Mouse (Mus musculus) forebrain, embryonic 12.5 days (tissue): Measurements from ENCODE around the gene Phldb1. TPM values are rescaled to one million over a fixed set of nuclear protein-coding genes. Genes with fewer than 3 reads are reported as not detected.

Experiments used
- ATAC-seq: fragments of 200-750 bp; cut with Nextera tagmentation; 2 replicates; pipeline ENCODE4 v1.8.0; 2017; ENCODE audit warnings: moderate TSS enrichment; ENCODE audit not compliant: low FRiP score
- H3K27ac ChIP-seq: fragments of 300-500 bp; sonication (generic); 2 replicates; pipeline ENCODE4 v1.5.1; 2016; ENCODE audit warnings: mild to moderate bottlenecking
- H3K27me3 ChIP-seq: fragments of 300-500 bp; sonication (generic); 2 replicates; pipeline ENCODE4 v1.6.1; 2016; ENCODE audit warnings: mild to moderate bottlenecking
- H3K36me3 ChIP-seq: fragments of 300-500 bp; sonication (generic); replicated peaks from 2 replicates; pipeline ENCODE4 v1.6.1; 2016; ENCODE audit warnings: mild to moderate bottlenecking
- H3K4me1 ChIP-seq: fragments of 300-500 bp; sonication (generic); 2 replicates; pipeline ENCODE4 v1.6.1; 2016
- H3K4me2 ChIP-seq: fragments of 300-500 bp; sonication (generic); 2 replicates; pipeline ENCODE4 v1.6.1; 2016; ENCODE audit warnings: mild to moderate bottlenecking, moderate library complexity
- H3K4me3 ChIP-seq: fragments of 300-500 bp; sonication (generic); replicated peaks from 2 replicates; pipeline ENCODE4 v1.5.1; 2016; ENCODE audit warnings: mild to moderate bottlenecking
- H3K9ac ChIP-seq: fragments of 300-500 bp; sonication (generic); 2 replicates; pipeline ENCODE4 v1.6.1; 2016; ENCODE audit warnings: mild to moderate bottlenecking
- H3K9me3 ChIP-seq: fragments of 300-500 bp; sonication (generic); 2 replicates; pipeline ENCODE4 v1.6.1; 2016
- WGBS: fragments of 180-500 bp; shearing (Covaris S2); methylation state at CpG from one replicate; pipeline ENCODE4 v1.1.7; 2016; 5-methylcytosine and 5-hydroxymethylcytosine counted together
- polyA plus RNA-seq: library from polyadenylated mRNA; unstranded; fragments of >200 nt; fragmentation: Nextera tagmentation; extraction: Ambion mirVana; gene quantifications from 2 replicates; pipeline ENCODE4 v1.2.1, GENCODE M21; 2016

The Phldb1 gene
- polyA plus RNA-seq, 1 experiment from 2014 or later, result 57.5 TPM

- H3K36me3 ChIP-seq, result peaks cover 91% of the 10 kb centered on the region
- H3K27ac ChIP-seq, result peak overlapping the region; percentile 50
- H3K9ac ChIP-seq, result no peak overlapping the region
- ATAC-seq, result no peak
- peaks cover 7% of the 10 kb centered on the region for H3K4me1 ChIP-seq
- no peaks in the 10 kb centered on the region for H3K9me3 ChIP-seq
- no peak overlapping the region for H3K4me2 ChIP-seq
- no peak overlapping the region for H3K4me3 ChIP-seq
- H3K27me3 ChIP-seq, result no peaks in the 10 kb centered on the region
- 85% methylated on average over 21 of the region's 21 CpGs for WGBS
These were observed 43.1 kb downstream of the Phldb1 start for GRCm38 (mm10) chr9:44691671-44692520.

- no peaks in the 10 kb centered on the region for H3K27me3 ChIP-seq
- no peaks in the 10 kb centered on the region for H3K9me3 ChIP-seq
- H3K9ac ChIP-seq, result no peak overlapping the region
- H3K4me1 ChIP-seq, result peaks cover 20% of the 10 kb centered on the region
- no peak for ATAC-seq
- no peak overlapping the region for H3K27ac ChIP-seq
- no peak overlapping the region for H3K4me3 ChIP-seq
- WGBS, result 53% methylated on average over 7 of the region's 7 CpGs
- no peak overlapping the region for H3K4me2 ChIP-seq
- H3K36me3 ChIP-seq, result peaks cover 80% of the 10 kb centered on the region
These were observed 44.4 kb downstream of the Phldb1 start for GRCm38 (mm10) chr9:44690641-44691040.

GRCm38 (mm10) chr9:44688013-44688412 lies 47.0 kb downstream of the Phldb1 start:
- no peaks in the 10 kb centered on the region for H3K9me3 ChIP-seq
- H3K9ac ChIP-seq, result no peak overlapping the region
- peaks cover 54% of the 10 kb centered on the region for H3K36me3 ChIP-seq
- no peak overlapping the region for H3K4me2 ChIP-seq
- no peak for ATAC-seq
- H3K27ac ChIP-seq, result no peak overlapping the region
- peaks cover 23% of the 10 kb centered on the region for H3K4me1 ChIP-seq
- 78% methylated on average over 9 of the region's 9 CpGs for WGBS
- no peak overlapping the region for H3K4me3 ChIP-seq
- no peaks in the 10 kb centered on the region for H3K27me3 ChIP-seq

GRCm38 (mm10) chr9:44686638-44687037 lies 48.4 kb downstream of the Phldb1 start:
- Histone ChIP-seq H3K4me3 (no peak overlapping the region), H3K4me2 (0 out of 2 replicates have a peak overlapping the region, but pooled peaks have one; percentile 0), H3K9me3 (no peaks in the 10 kb centered on the region), H3K9ac (0 out of 2 replicates have a peak overlapping the region, but pooled peaks have one; percentile 0), H3K4me1 (peaks cover 23% of the 10 kb centered on the region), H3K36me3 (peaks cover 41% of the 10 kb centered on the region), H3K27ac (peak overlapping the region; percentile 77), H3K27me3 (no peaks in the 10 kb centered on the region; the same call in 1 of the 2 replicates)
- ATAC-seq, result peak; percentile 81
- WGBS, result 26% methylated on average over 5 of the region's 5 CpGs

- ATAC-seq, result peak; percentile 65
- H3K9ac ChIP-seq, result no peak overlapping the region
These were observed 49.4 kb downstream of the Phldb1 start for GRCm38 (mm10) chr9:44685346-44686330.

GRCm38 (mm10) chr9:44683046-44683445 lies 52.0 kb downstream of the Phldb1 start:
- Histone ChIP-seq H3K4me3 (no peak overlapping the region), H3K4me2 (no peak overlapping the region), H3K27me3 (no peaks in the 10 kb centered on the region; the same call in 1 of the 2 replicates), H3K36me3 (peaks cover 12% of the 10 kb centered on the region), H3K9ac (no peak overlapping the region), H3K4me1 (peaks cover 23% of the 10 kb centered on the region), H3K9me3 (no peaks in the 10 kb centered on the region), H3K27ac (no peak overlapping the region)
- ATAC-seq, result no peak
- WGBS, result 90% methylated on average over 8 of the region's 8 CpGs

More at GRCm38 (mm10) chr9:44685346-44686330, 49.4 kb downstream of the Phldb1 start:
- H3K4me1 ChIP-seq, result peaks cover 23% of the 10 kb centered on the region
- no peak overlapping the region for H3K4me2 ChIP-seq
- 39% methylated on average over 14 of the region's 14 CpGs for WGBS
- H3K27ac ChIP-seq, result peak overlapping the region; percentile 77
- no peak overlapping the region for H3K4me3 ChIP-seq
- peaks cover 32% of the 10 kb centered on the region for H3K36me3 ChIP-seq
- no peaks in the 10 kb centered on the region; the same call in 1 of the 2 replicates for H3K27me3 ChIP-seq
- H3K9me3 ChIP-seq, result no peaks in the 10 kb centered on the region

- Histone ChIP-seq H3K27me3 (no peaks in the 10 kb centered on the region; the same call in 1 of the 2 replicates), H3K36me3 (no peaks in the 10 kb centered on the region), H3K4me1 (no peaks in the 10 kb centered on the region), H3K9ac (no peak overlapping the region), H3K4me2 (no peak overlapping the region), H3K27ac (no peak overlapping the region), H3K4me3 (no peak overlapping the region), H3K9me3 (no peaks in the 10 kb centered on the region)
- WGBS, result 74% methylated on average over 5 of the region's 5 CpGs
- ATAC-seq, result no peak
These were observed 55.4 kb downstream of the Phldb1 start for GRCm38 (mm10) chr9:44679565-44679964.

GRCm38 (mm10) chr9:44678288-44678871 lies 56.6 kb downstream of the Phldb1 start:
- H3K4me3 ChIP-seq, result no peak overlapping the region
- no peak for ATAC-seq
- no peak overlapping the region for H3K9ac ChIP-seq
- no peaks in the 10 kb centered on the region for H3K9me3 ChIP-seq
- H3K4me1 ChIP-seq, result no peaks in the 10 kb centered on the region
- no peak overlapping the region for H3K27ac ChIP-seq
- H3K27me3 ChIP-seq, result no peaks in the 10 kb centered on the region; the same call in 1 of the 2 replicates
- no peak overlapping the region for H3K4me2 ChIP-seq
- H3K36me3 ChIP-seq, result no peaks in the 10 kb centered on the region
- WGBS, result 87% methylated on average over 2 of the region's 2 CpGs

GRCm38 (mm10) chr9:44673005-44673404 lies 62.0 kb downstream of the Phldb1 start, which contains the start of gene Treh:
TSS of gene Treh (plus strand) at chr9:44673233.
- H3K4me1 ChIP-seq, result no peaks in the 10 kb centered on the region
- no peak within 1 kb of the TSS for H3K27ac ChIP-seq
- H3K27me3 ChIP-seq, result no peaks in the 10 kb centered on the region
- H3K9me3 ChIP-seq, result no peaks in the 10 kb centered on the region
- ATAC-seq, result no peak
- no peaks in the 10 kb centered on the region for H3K36me3 ChIP-seq
- WGBS, result 91% methylated on average over 3 of the region's 3 CpGs
- no peak within 1 kb of the TSS for H3K4me3 ChIP-seq
- no peak within 1 kb of the TSS for H3K9ac ChIP-seq
- H3K4me2 ChIP-seq, result no peak within 1 kb of the TSS

- no peaks in the 10 kb centered on the region for H3K9me3 ChIP-seq
- no peaks in the 10 kb centered on the region for H3K4me1 ChIP-seq
- H3K4me2 ChIP-seq, result no peak overlapping the region
- no peak for ATAC-seq
- no peaks in the 10 kb centered on the region for H3K36me3 ChIP-seq
- H3K4me3 ChIP-seq, result no peak overlapping the region
- WGBS, result 77% methylated on average over 2 of the region's 2 CpGs
- no peak overlapping the region for H3K9ac ChIP-seq
- H3K27me3 ChIP-seq, result no peaks in the 10 kb centered on the region
- no peak overlapping the region for H3K27ac ChIP-seq
These were observed 62.6 kb downstream of the Phldb1 start for GRCm38 (mm10) chr9:44672291-44672865.

GRCm38 (mm10) chr9:44671416-44671815 lies 63.6 kb downstream of the Phldb1 start:
- no peak for ATAC-seq
- Histone ChIP-seq H3K36me3 (no peaks in the 10 kb centered on the region), H3K27me3 (no peaks in the 10 kb centered on the region), H3K27ac (no peak overlapping the region), H3K4me1 (no peaks in the 10 kb centered on the region), H3K9ac (no peak overlapping the region), H3K9me3 (no peaks in the 10 kb centered on the region), H3K4me3 (no peak overlapping the region), H3K4me2 (no peak overlapping the region)
- WGBS, result 94% methylated on average over 5 of the region's 5 CpGs
